Mouse (Mus musculus): ENCODE measurements around the gene Gm13288. TPM values are rescaled to one million over a fixed set of nuclear protein-coding genes. Genes with fewer than 3 reads are reported as not detected.

Gm13288 gene
- total RNA-seq, 2 experiments from 2014 or later: not detected

Other genes with a start within 250 kb of the Gm13288 start
- gene Ifna15, start 247.3 kb upstream of the Gm13288 start, total RNA-seq (2021): not detected
- gene Ifna14, start 233.7 kb upstream of the Gm13288 start, total RNA-seq (2021): not detected
- gene Ifna9, start 213.1 kb upstream of the Gm13288 start, total RNA-seq (2021): not detected
- not detected for gene Ifna12, start 202.2 kb upstream of the Gm13288 start, total RNA-seq (2021)
- gene C87499, start 171.1 kb upstream of the Gm13288 start, total RNA-seq (2021): not detected
- not detected for gene Ifna13, start 161.1 kb upstream of the Gm13288 start, total RNA-seq (2021)
- not detected for gene Ifna16, start 128.6 kb upstream of the Gm13288 start, total RNA-seq (2021)
- not detected for gene Ifna2, start 121.6 kb upstream of the Gm13288 start, total RNA-seq (2021)
- not detected for gene Ifnab, start 114.2 kb upstream of the Gm13288 start, total RNA-seq (2021)
- 1 to 10 TPM; 1.2 to 1.4 TPM for gene Gm26566, start 83.7 kb upstream of the Gm13288 start, total RNA-seq (2021)
- 100 to 1,000 TPM; 104 to 108 TPM for gene Klhl9, start 83.1 kb upstream of the Gm13288 start, total RNA-seq (2021)
- gene Gm13271, start 50.7 kb upstream of the Gm13288 start, total RNA-seq (2021): not detected
- not detected for gene Gm13283, start 45.4 kb upstream of the Gm13288 start, total RNA-seq (2021)
- gene Gm13290, start 31.7 kb upstream of the Gm13288 start, total RNA-seq (2021): not detected
- not detected for gene Gm13289, start 28.6 kb upstream of the Gm13288 start, total RNA-seq (2021)
- gene Gm13272, start 25.7 kb upstream of the Gm13288 start, total RNA-seq (2021): not detected
- not detected for gene Ifnz, start 23.4 kb upstream of the Gm13288 start, total RNA-seq (2021)
- not detected for gene Gm13276, start 19.8 kb upstream of the Gm13288 start, total RNA-seq (2021)
- gene Gm13277, start 16.9 kb upstream of the Gm13288 start, total RNA-seq (2021): not detected
- not detected for gene Gm13278, start 14.0 kb upstream of the Gm13288 start, total RNA-seq (2021)
- not detected for gene Gm13275, start 11.0 kb upstream of the Gm13288 start, total RNA-seq (2021)
- gene Gm13279, start 8.1 kb upstream of the Gm13288 start, total RNA-seq (2021): not detected
- not detected for gene Gm13285, start 5.9 kb upstream of the Gm13288 start, total RNA-seq (2021)
- gene Gm13287, start 2.3 kb upstream of the Gm13288 start, total RNA-seq (2021): not detected
- not detected for gene Ifna7, start 10.7 kb downstream of the Gm13288 start, total RNA-seq (2021)
- not detected for gene Ifna11, start 14.4 kb downstream of the Gm13288 start, total RNA-seq (2021)
- not detected for gene Ifna6, start 21.9 kb downstream of the Gm13288 start, total RNA-seq (2021)
- not detected for gene Ifna5, start 30.0 kb downstream of the Gm13288 start, total RNA-seq (2021)
- not detected for gene Ifna4, start 36.3 kb downstream of the Gm13288 start, total RNA-seq (2021)
- not detected for gene Ifna1, start 44.6 kb downstream of the Gm13288 start, total RNA-seq (2021)
- not detected for gene Ifne, start 74.7 kb downstream of the Gm13288 start, total RNA-seq (2021)

Data from left cerebral cortex, postnatal 25 days (tissue).